Mouse (Mus musculus) left cerebral cortex, postnatal 4 days (tissue): ENCODE measurements at regions not wholly inside any gene's neighbourhood (a gene's known extent, or its start where the extent isn't known, plus 50 kb on each side); places are given as distances from the start of the nearest gene placed in this dataset.
"Not testable (repeated sequence)": the region's sequence is repeated elsewhere in the genome, so short reads cannot be mapped to it uniquely, and the experiment has no call there.

Experiments
- DNase-seq: peaks from one replicate; pipeline ENCODE4 v3.0.0-alpha.2; 2022
- intact Hi-C: fragments of 180-260 bp; cut with DNase I; formaldehyde crosslinking; loops from one replicate; pipeline ENCODE4 v1.15.1; 2025

DNA sequence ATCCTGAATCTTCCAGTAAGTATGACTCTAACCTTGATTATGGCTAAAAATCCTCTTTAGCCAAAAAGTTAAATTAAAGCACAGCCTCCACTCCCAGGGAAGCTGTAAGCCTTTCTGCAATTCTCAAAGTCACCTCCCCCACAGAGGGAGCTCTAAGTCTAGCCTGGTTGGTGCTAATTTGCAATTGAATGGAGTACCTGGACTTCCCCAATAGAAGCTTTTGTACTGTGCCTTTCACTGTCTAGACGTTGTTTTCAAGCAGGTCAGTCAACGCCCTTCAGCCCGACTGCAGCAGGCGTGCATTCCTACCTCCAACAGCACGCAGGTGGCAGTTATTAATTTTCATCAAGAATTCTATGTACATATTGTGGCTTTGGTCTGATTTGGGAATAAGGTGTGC, 87.2 kb downstream of the Catsperg2 start:
- intact Hi-C loops = not testable (repeated sequence)

DNA sequence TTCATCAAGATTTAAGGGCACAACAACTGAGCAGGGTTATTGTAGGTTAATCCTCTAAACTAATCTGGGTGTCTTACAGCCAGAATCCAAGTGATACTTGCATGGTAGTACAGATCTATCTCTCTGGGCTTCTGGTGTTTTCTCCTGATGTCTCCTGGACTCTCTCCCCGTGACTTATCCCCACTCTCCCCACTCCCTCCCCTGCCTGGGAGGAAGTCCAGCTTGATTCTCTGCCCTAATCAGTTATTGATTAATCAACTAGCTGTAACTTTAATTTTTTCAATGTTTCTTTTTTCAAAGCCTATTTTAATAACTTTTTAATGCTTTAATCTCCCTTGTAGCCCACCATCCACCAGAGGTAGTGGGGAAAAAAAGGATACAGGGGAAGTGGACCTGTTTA, 83.9 kb upstream of the Sipa1l3 start:
- intact Hi-C loops = no loop called here
- no peak for DNase-seq

More for the DNA sequence above, 87.2 kb downstream of the Catsperg2 start:
- not testable (repeated sequence) for DNase-seq

DNA sequence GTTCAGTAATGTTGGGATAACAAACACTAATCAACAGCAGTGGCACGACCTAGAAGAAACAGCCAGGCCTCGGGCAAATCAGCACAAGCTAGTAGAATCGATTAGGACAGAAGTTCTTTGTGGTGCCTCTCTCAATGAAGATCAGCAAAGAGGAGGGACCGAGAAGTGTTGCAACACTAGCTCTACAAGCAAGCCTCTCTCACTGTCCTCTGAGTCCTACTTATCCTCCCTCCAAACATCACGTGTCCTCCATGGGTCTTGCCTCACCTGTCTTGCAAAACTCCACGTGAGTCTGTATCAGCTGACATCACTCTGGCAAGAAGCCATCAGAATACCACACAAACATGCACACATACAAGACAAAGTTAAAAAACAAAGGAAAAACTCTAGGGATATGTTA, 82.9 kb upstream of the Sipa1l3 start:
- intact Hi-C loops = no loop called here
- DNase-seq = no peak

DNA sequence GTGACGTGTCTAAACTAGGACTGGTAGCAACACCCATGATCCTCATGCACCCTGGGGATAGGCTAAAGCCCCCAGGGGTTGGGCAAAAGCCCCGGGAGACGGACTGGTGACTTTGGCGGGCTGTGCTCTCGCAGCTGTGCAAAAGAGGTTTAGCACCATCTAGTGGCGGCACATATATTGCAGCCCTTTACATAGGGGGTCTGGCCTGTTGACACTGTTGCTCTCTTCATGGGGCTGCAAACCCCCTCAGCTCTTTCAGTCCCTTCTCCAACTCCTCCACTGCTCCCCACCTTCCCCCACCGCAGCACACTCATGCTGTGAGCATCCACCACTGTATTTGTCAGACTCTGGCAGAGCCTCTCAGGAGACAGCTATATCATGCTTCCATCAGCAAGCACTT, 78.8 kb upstream of the Sipa1l3 start:
- intact Hi-C loops = not testable (repeated sequence)

DNA sequence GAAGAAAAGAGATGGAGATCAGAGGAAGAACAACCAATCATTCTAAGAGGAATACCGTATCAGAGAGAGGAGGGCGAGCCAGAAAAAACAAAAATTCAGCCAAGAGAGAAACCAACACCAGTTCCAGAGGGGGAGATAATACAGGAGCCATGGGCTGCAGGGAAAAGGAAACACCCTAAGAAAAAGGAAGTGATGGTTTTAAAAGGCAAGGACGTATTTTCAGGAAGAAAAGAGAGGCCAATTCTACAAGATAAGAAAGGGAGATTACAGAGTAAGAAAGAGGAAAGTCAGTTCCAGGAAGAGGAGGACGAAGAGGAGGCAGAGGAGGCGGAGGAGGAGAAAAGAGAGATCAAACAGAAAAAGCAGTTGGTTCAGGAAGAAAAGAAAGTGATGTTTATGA, 59.7 kb upstream of the Sipa1l3 start:
- no peak for DNase-seq
- intact Hi-C loops = no loop called here

More for the DNA sequence above, 78.8 kb upstream of the Sipa1l3 start:
- peak; percentile 69 for DNase-seq

DNA sequence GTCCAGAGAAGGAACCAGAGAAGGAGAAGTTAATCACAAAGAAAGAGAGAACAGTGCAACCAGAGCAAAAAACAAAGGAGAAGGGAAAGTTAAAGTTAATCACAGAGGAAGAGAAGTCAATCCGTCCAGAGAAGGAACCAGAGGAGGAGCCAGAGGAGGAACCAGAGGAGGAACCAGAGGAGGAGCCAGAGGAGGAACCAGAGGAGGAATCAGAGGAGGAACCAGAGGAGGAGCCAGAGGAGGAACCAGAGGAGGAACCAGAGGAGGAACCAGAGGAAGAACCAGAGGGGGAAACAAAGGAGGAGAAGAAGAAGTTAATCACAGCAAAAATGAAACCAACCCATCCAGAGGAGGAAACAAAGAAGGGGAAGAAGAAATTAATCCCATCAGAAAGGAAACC, 57.2 kb upstream of the Sipa1l3 start:
- no peak for DNase-seq
- intact Hi-C loops = no loop called here
